Mouse (Mus musculus): Measurements from ENCODE around the gene Adcy4. TPM values are rescaled to one million over a fixed set of nuclear protein-coding genes. Genes with fewer than 3 reads are reported as not detected.
A peak's percentile ranks its signal among the peaks of the same experiment; 100 is the strongest.

Adcy4 gene
- polyA plus RNA-seq, 1 experiment from 2014 or later: 17.7 TPM

DNA sequence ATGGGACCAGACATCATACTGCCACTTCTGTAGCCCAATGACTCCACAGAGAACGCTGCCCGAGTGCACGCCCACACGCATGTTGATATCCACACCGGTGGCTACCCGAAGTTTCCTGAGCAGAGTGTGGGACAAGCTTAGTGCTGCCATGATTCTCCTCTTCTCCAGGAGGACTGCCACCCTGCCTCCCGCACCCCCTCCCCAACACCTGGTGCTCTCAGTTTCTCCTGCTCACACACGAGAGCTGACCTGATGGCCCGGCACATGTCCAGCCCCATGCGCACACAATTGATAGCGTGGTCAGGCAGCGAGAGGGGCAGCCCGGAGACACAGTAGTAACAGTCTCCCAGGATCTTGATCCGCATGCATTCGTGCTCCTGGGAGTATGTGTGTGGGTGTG, 5.2 kb downstream of the Adcy4 start:
- no peak overlapping the region for H3K4me3 ChIP-seq (ENCODE audit: control insufficient read depth in 1 of 2, insufficient read depth in 1 of 2, low read depth in 1 of 2, low read length in 2 of 2)
- H3K9ac ChIP-seq (ENCODE audit: low read length): no peak overlapping the region
- no peak for ATAC-seq (ENCODE audit: insufficient number of reproducible peaks, insufficient read depth, low FRiP score, low read depth)
- no peak overlapping the region for H3K27ac ChIP-seq (replicated peaks in 1 of 2; ENCODE audit: control insufficient read depth in 1 of 2, insufficient read depth in 1 of 2, low read depth in 2 of 2, low read length in 2 of 2)
- H3K27me3 ChIP-seq (ENCODE audit: control insufficient read depth, insufficient read depth, low read length): peaks cover 13% of the 10 kb centered on the region
- H3K4me1 ChIP-seq (ENCODE audit: control insufficient read depth in 2 of 2, insufficient read depth in 2 of 2, low read length in 2 of 2): peaks cover 10 to 11% of the 10 kb centered on the region in 2 experiments; a peak in 3 of 4 replicates
- no peak overlapping the region for H3K4me2 ChIP-seq (ENCODE audit: low read length)
- H3K9me3 ChIP-seq (ENCODE audit: control insufficient read depth, low read length): no peaks in the 10 kb centered on the region
- WGBS: 81% methylated on average over 15 of the region's 15 CpGs
- H3K36me3 ChIP-seq (ENCODE audit: control insufficient read depth, insufficient read depth, low read length): peaks cover 22% of the 10 kb centered on the region

DNA sequence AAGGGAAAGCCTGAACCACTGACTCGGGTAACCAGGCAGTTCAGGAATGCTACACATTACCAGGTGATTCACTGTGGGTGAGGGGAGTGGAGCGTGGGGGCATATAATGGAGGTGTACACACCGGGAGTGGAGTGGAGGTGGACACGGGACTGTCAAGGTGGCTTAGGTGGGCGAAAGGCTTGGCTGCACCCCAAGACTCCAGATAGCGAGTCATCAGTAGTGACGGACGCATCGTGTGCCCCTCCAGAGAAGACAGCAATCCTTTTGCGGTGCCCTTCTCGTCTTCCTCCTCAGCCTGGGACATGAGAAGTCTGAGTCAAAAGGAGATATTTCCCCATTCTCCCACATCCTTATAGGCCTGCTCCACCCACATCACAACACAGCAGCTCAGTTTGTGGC, 6.1 kb downstream of the Adcy4 start:
- Histone ChIP-seq H3K4me2 (ENCODE audit: low read length) (no peak overlapping the region), H3K4me3 (ENCODE audit: control insufficient read depth in 1 of 2, insufficient read depth in 1 of 2, low read depth in 1 of 2, low read length in 2 of 2) (no peak overlapping the region), H3K9ac (ENCODE audit: low read length) (no peak overlapping the region), H3K27ac (replicated peaks in 1 of 2; ENCODE audit: control insufficient read depth in 1 of 2, insufficient read depth in 1 of 2, low read depth in 2 of 2, low read length in 2 of 2) (no peak overlapping the region), H3K36me3 (ENCODE audit: control insufficient read depth, insufficient read depth, low read length) (peaks cover 27% of the 10 kb centered on the region), H3K27me3 (ENCODE audit: control insufficient read depth, insufficient read depth, low read length) (peaks cover 12% of the 10 kb centered on the region), H3K9me3 (ENCODE audit: control insufficient read depth, low read length) (no peaks in the 10 kb centered on the region), H3K4me1 (ENCODE audit: control insufficient read depth in 2 of 2, insufficient read depth in 2 of 2, low read length in 2 of 2) (peaks cover 10 to 11% of the 10 kb centered on the region in 2 experiments; a peak in 3 of 4 replicates)
- ATAC-seq (ENCODE audit: insufficient number of reproducible peaks, insufficient read depth, low FRiP score, low read depth): no peak
- 83% methylated on average over 11 of the region's 11 CpGs for WGBS

DNA sequence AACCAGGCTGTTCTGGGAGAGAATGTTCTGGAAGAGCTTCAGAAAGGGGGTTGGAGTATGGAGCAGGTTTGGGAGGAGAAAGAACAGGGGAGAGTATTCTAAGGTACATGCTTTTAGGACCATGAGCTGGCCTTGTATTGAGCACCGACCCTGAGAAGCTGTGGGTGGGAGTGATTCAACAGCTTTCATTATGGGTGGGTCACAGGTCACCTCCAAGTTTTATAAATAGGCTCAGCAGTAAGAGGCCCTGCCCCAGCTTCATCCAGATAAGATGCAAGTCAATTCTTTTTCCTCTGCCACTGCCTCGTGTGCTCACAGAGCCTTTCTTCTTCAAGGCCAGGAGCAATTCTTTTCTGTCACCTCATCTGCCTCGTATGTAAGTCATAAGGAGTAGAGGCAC, 6.7 kb downstream of the Adcy4 start:
- Histone ChIP-seq H3K27me3 (ENCODE audit: control insufficient read depth, insufficient read depth, low read length) (peaks cover 8% of the 10 kb centered on the region), H3K4me2 (ENCODE audit: low read length) (no peak overlapping the region), H3K36me3 (ENCODE audit: control insufficient read depth, insufficient read depth, low read length) (peaks cover 27% of the 10 kb centered on the region), H3K9me3 (ENCODE audit: control insufficient read depth, low read length) (no peaks in the 10 kb centered on the region), H3K27ac (replicated peaks in 1 of 2; ENCODE audit: control insufficient read depth in 1 of 2, insufficient read depth in 1 of 2, low read depth in 2 of 2, low read length in 2 of 2) (no peak overlapping the region), H3K4me1 (ENCODE audit: control insufficient read depth in 2 of 2, insufficient read depth in 2 of 2, low read length in 2 of 2) (peaks cover 9 to 10% of the 10 kb centered on the region in 2 experiments; a peak in 3 of 4 replicates), H3K9ac (ENCODE audit: low read length) (no peak overlapping the region), H3K4me3 (ENCODE audit: control insufficient read depth in 1 of 2, insufficient read depth in 1 of 2, low read depth in 1 of 2, low read length in 2 of 2) (no peak overlapping the region)
- 21% methylated on average over 3 of the region's 3 CpGs for WGBS
- ATAC-seq (ENCODE audit: insufficient number of reproducible peaks, insufficient read depth, low FRiP score, low read depth): no peak

DNA sequence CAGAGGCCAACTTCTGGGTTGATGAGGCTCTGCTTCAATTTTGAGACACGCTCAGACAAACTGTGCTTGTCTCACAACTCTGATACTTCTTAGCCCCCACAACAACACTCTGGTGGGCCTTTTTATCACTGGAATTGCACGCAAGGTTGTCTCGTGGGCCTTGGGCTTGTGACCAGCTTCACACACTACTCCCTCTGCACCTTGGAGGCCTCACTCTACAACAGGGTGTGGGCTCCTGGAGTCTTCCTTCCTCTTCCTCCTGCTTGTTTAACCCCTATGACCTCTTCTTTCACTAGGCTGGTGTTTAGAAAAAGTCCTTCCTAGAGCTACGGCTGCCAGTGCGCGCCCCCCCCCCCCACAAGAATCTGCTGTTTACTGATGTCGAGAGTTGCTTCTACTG, 7.2 kb downstream of the Adcy4 start:
- Histone ChIP-seq H3K27me3 (ENCODE audit: control insufficient read depth, insufficient read depth, low read length) (peaks cover 5% of the 10 kb centered on the region), H3K36me3 (ENCODE audit: control insufficient read depth, insufficient read depth, low read length) (peaks cover 27% of the 10 kb centered on the region), H3K4me2 (ENCODE audit: low read length) (no peak overlapping the region), H3K9me3 (ENCODE audit: control insufficient read depth, low read length) (no peaks in the 10 kb centered on the region), H3K4me3 (ENCODE audit: control insufficient read depth in 1 of 2, insufficient read depth in 1 of 2, low read depth in 1 of 2, low read length in 2 of 2) (no peak overlapping the region), H3K9ac (ENCODE audit: low read length) (no peak overlapping the region), H3K27ac (replicated peaks in 1 of 2; ENCODE audit: control insufficient read depth in 1 of 2, insufficient read depth in 1 of 2, low read depth in 2 of 2, low read length in 2 of 2) (no peak overlapping the region), H3K4me1 (ENCODE audit: control insufficient read depth in 2 of 2, insufficient read depth in 2 of 2, low read length in 2 of 2) (peaks cover 9 to 10% of the 10 kb centered on the region in 2 experiments; a peak in 3 of 4 replicates)
- ATAC-seq (ENCODE audit: insufficient number of reproducible peaks, insufficient read depth, low FRiP score, low read depth): no peak
- 58% methylated on average over 7 of the region's 7 CpGs for WGBS

DNA sequence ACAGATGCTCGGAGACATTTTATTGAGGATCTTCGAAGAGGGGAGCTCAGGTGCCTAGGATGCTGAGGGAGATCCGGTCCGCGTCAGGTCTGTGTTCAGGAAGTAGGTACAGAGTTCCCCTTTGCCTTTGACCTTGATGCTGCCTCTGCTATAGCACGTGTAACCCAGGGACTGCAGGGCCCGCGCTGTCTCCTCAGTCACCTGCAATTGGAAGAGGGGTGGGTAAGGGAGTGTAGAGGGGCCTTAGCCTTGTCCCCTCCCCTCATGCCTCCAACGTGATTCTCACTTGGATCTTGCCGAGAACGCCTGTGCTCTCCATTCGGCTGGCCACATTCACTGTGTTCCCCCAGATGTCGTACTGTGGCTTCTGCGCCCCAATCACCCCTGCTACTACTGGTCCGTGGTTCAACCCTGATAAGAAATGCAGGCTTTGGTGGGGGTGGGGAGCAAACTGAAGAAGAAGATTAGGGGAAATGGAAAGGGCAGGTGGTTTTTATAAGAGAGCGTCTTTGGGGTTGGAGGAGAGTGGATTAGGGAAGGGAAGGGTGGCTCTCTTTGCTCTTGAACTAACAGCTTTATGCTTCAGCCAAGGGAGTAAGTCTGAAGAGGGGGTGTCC, 14.7 kb downstream of the Adcy4 start:
- WGBS: 73% methylated on average over 16 of the region's 16 CpGs
- Histone ChIP-seq H3K4me2 (ENCODE audit: low read length) (no peak overlapping the region), H3K36me3 (ENCODE audit: control insufficient read depth, insufficient read depth, low read length) (0 out of 2 replicates have a peak, but pooled peaks cover 5% of the 10 kb centered on the region), H3K4me1 (ENCODE audit: control insufficient read depth in 2 of 2, insufficient read depth in 2 of 2, low read length in 2 of 2) (peaks cover 4 to 5% of the 10 kb centered on the region in 2 experiments; a peak in 1 of 4 replicates), H3K27me3 (ENCODE audit: control insufficient read depth, insufficient read depth, low read length) (peaks cover 15% of the 10 kb centered on the region), H3K9me3 (ENCODE audit: control insufficient read depth, low read length) (no peaks in the 10 kb centered on the region), H3K27ac (replicated peaks in 1 of 2; ENCODE audit: control insufficient read depth in 1 of 2, insufficient read depth in 1 of 2, low read depth in 2 of 2, low read length in 2 of 2) (no peak overlapping the region), H3K9ac (ENCODE audit: low read length) (no peak overlapping the region), H3K4me3 (ENCODE audit: control insufficient read depth in 1 of 2, insufficient read depth in 1 of 2, low read depth in 1 of 2, low read length in 2 of 2) (no peak overlapping the region)
- ATAC-seq (ENCODE audit: insufficient number of reproducible peaks, insufficient read depth, low FRiP score, low read depth): no peak

DNA sequence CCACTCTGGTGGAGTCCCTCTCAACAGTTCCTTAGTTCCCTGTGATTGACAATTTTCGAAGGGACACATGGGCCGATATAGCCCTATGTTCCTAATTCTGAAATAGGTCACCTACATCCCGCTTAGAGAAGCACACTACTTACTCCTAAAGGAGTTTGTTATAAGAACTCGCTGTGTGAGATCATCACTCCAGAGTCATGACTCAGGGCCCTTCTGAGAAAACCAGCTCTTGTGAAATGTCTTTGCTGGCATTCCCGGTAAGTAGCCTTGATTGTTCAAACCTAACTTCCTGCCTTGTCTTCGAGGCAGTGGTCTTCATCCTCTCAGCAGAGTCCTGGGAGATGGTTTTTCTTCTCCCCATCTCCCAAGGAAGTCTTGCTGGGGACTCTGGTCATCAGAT, 15.3 kb downstream of the Adcy4 start:
- Histone ChIP-seq H3K36me3 (ENCODE audit: control insufficient read depth, insufficient read depth, low read length) (0 out of 2 replicates have a peak, but pooled peaks cover 5% of the 10 kb centered on the region), H3K4me2 (ENCODE audit: low read length) (no peak overlapping the region), H3K27ac (replicated peaks in 1 of 2; ENCODE audit: control insufficient read depth in 1 of 2, insufficient read depth in 1 of 2, low read depth in 2 of 2, low read length in 2 of 2) (no peak overlapping the region), H3K9me3 (ENCODE audit: control insufficient read depth, low read length) (no peaks in the 10 kb centered on the region), H3K9ac (ENCODE audit: low read length) (peak overlapping the region; percentile 67; the same call in 1 of the 2 replicates), H3K4me3 (ENCODE audit: control insufficient read depth in 1 of 2, insufficient read depth in 1 of 2, low read depth in 1 of 2, low read length in 2 of 2) (no peak overlapping the region), H3K27me3 (ENCODE audit: control insufficient read depth, insufficient read depth, low read length) (peaks cover 15% of the 10 kb centered on the region), H3K4me1 (ENCODE audit: control insufficient read depth in 2 of 2, insufficient read depth in 2 of 2, low read length in 2 of 2) (peaks cover 6 to 10% of the 10 kb centered on the region in 2 experiments; a peak in 2 of 4 replicates)
- 83% methylated on average over 6 of the region's 6 CpGs for WGBS
- no peak for ATAC-seq (ENCODE audit: insufficient number of reproducible peaks, insufficient read depth, low FRiP score, low read depth)

DNA sequence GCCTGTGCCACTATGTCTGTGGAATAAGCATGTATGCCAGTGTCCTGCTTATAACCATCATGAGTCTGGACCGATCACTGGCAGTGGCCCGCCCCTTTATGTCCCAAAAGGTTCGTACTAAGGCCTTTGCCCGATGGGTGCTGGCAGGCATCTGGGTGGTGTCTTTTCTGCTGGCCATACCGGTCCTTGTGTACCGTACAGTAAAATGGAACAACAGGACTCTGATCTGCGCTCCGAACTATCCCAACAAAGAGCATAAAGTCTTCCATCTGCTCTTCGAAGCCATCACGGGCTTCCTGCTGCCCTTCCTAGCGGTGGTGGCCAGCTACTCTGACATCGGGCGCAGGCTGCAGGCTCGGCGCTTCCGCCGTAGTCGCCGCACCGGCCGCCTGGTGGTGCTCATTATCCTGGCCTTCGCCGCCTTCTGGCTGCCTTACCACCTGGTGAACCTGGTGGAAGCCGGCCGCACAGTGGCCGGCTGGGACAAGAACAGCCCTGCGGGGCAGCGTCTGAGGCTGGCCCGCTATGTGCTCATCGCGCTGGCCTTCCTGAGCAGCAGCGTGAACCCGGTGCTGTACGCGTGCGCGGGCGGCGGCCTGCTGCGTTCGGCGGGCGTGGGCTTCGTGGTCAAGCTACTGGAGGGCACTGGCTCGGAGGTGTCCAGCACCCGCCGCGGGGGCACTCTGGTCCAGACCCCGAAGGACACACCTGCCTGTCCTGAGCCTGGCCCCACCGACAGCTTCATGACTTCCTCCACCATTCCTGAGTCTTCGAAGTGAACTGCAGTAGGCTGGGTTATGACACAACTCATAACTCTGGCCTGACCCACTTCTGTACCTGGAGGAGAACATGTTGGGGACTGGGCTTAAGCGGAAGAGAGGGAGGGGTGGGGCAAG, 16.1 kb downstream of the Adcy4 start:
- peaks cover 13 to 18% of the 10 kb centered on the region in 2 experiments for H3K4me1 ChIP-seq (ENCODE audit: control insufficient read depth in 2 of 2, insufficient read depth in 2 of 2, low read length in 2 of 2)
- no peak for ATAC-seq (ENCODE audit: insufficient number of reproducible peaks, insufficient read depth, low FRiP score, low read depth)
- 11% methylated on average over 52 of the region's 52 CpGs for WGBS
- H3K27me3 ChIP-seq (ENCODE audit: control insufficient read depth, insufficient read depth, low read length): peaks cover 15% of the 10 kb centered on the region
- no peak overlapping the region for H3K27ac ChIP-seq (replicated peaks in 1 of 2; ENCODE audit: control insufficient read depth in 1 of 2, insufficient read depth in 1 of 2, low read depth in 2 of 2, low read length in 2 of 2)
- no peaks in the 10 kb centered on the region for H3K9me3 ChIP-seq (ENCODE audit: control insufficient read depth, low read length)
- peak overlapping the region; percentile 67 for H3K9ac ChIP-seq (ENCODE audit: low read length)
- peak overlapping the region; percentile 83 for H3K4me2 ChIP-seq (ENCODE audit: low read length)
- H3K36me3 ChIP-seq (ENCODE audit: control insufficient read depth, insufficient read depth, low read length): no peaks in the 10 kb centered on the region
- H3K4me3 ChIP-seq (ENCODE audit: control insufficient read depth in 1 of 2, insufficient read depth in 1 of 2, low read depth in 1 of 2, low read length in 2 of 2): peak overlapping the region; percentile 28 to 38

Data from heart, embryonic 14.5 days (tissue).